Mouse (Mus musculus) forebrain, embryonic 13.5 days (tissue): ENCODE measurements around the gene Esp16. TPM values are rescaled to one million over a fixed set of nuclear protein-coding genes. Genes with fewer than 3 reads are reported as not detected.
"Not testable (repeated sequence)": the region's sequence is repeated elsewhere in the genome, so short reads cannot be mapped to it uniquely, and the experiment has no call there.

Experiments used
- ATAC-seq: fragments of 200-750 bp; cut with Nextera tagmentation; 2 replicates; pipeline ENCODE4 v1.8.0; 2017
- H3K27ac ChIP-seq: fragments of 300-500 bp; sonication (generic); 2 replicates; pipeline ENCODE4 v1.5.1; 2015; ENCODE audit warnings: inconsistent platforms, mild to moderate bottlenecking, moderate library complexity
- H3K27me3 ChIP-seq: fragments of 300-500 bp; sonication (generic); 2 replicates; pipeline ENCODE4 v1.6.1; 2015; ENCODE audit warnings: mild to moderate bottlenecking, inconsistent platforms
- H3K36me3 ChIP-seq: fragments of 300-500 bp; sonication (generic); 2 replicates; pipeline ENCODE4 v1.6.1; 2015; ENCODE audit warnings: mild to moderate bottlenecking, inconsistent platforms; ENCODE audit not compliant: poor library complexity, severe bottlenecking
- H3K4me1 ChIP-seq: fragments of 300-500 bp; sonication (generic); 2 replicates; pipeline ENCODE4 v1.6.1; 2015; ENCODE audit warnings: inconsistent platforms
- H3K4me2 ChIP-seq: fragments of 300-500 bp; sonication (generic); 2 replicates; pipeline ENCODE4 v1.6.1; 2015; ENCODE audit warnings: inconsistent platforms, mild to moderate bottlenecking, moderate library complexity
- H3K4me3 ChIP-seq: fragments of 300-500 bp; sonication (generic); 2 replicates; pipeline ENCODE4 v1.5.1; 2015; ENCODE audit warnings: mild to moderate bottlenecking, inconsistent platforms
- H3K9ac ChIP-seq: fragments of 300-500 bp; sonication (generic); 2 replicates; pipeline ENCODE4 v1.6.1; 2015; ENCODE audit warnings: mild to moderate bottlenecking, inconsistent platforms
- H3K9me3 ChIP-seq: fragments of 300-500 bp; sonication (generic); replicated peaks from 2 replicates; pipeline ENCODE4 v1.6.1; 2016; ENCODE audit warnings: inconsistent platforms
- WGBS: fragments of 180-500 bp; shearing (Covaris S2); methylation state at CpG from one replicate; pipeline ENCODE4 v1.1.7; 2015; 5-methylcytosine and 5-hydroxymethylcytosine counted together
- polyA plus RNA-seq: library from polyadenylated mRNA; unstranded; fragments of >200 nt; fragmentation: Nextera tagmentation; extraction: Ambion mirVana; gene quantifications from 2 replicates; pipeline ENCODE4 v1.2.1, GENCODE M21; 2015

Gene Esp16
- not detected in 2 replicates for polyA plus RNA-seq

DNA sequence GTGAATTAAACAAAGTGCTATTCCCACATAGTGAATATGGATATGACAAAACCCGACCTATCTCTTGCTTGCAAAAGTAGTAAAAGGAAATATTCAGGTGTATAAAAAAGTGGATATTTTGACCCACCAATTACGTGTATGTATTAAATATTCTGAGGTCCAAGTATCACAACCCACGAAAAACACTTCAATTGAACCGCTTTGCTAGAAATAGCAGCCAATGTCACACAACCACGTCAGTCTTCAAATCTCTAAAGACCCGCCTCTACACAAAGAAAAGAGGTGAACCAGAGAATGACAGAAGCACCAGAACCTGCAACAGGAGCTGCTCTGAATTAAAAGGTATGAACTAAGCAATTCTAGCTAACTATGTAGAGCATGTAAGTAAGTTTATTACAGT lies at the start of gene Esp16:
Esp16 (plus strand) TSS at position 301 of the 400 bp plus-strand sequence.
- 79% methylated on average over 6 of the region's 6 CpGs for WGBS
- not testable (repeated sequence) for ATAC-seq, H3K4me3 ChIP-seq, H3K27ac ChIP-seq, H3K9me3 ChIP-seq, H3K27me3 ChIP-seq, H3K9ac ChIP-seq, H3K4me1 ChIP-seq, H3K4me2 ChIP-seq, H3K36me3 ChIP-seq

DNA sequence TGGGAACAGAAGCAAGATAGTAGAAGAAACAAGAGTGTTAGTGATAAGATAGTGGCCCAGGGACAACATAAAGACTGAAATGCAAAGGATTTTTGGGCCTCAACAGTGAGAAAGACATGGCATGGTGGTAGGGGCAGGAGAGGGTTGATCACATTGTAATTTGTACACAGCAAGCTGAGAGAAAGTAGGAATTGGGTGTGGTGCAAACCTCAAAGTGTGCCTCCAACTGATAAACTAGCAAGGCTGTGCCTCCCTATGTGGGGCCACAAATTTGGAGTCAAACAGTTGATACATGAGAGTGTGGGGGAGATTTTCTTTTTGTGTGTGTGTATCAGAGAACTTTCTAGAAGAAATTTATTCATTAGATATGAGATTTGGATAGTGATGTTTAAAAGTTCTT lies 37.9 kb upstream of the Esp16 start:
- not testable (repeated sequence) for ATAC-seq, H3K27ac ChIP-seq, H3K4me2 ChIP-seq

More for the DNA sequence above, 37.9 kb upstream of the Esp16 start:
- not testable (repeated sequence) for H3K36me3 ChIP-seq, H3K9ac ChIP-seq, H3K27me3 ChIP-seq, H3K4me1 ChIP-seq, H3K4me3 ChIP-seq
- H3K9me3 ChIP-seq: peaks cover 23% of the 10 kb centered on the region

Other genes with a start within 250 kb of the Esp16 start
- not detected in 2 replicates for gene Esp18, start 129.8 kb upstream of the Esp16 start, polyA plus RNA-seq
- not detected in 2 replicates for gene Esp15, start 104.8 kb downstream of the Esp16 start, polyA plus RNA-seq